Mouse (Mus musculus): ENCODE results near the gene Maml3. TPM values are rescaled to one million over a fixed set of nuclear protein-coding genes. Genes with fewer than 3 reads are reported as not detected.

Gene Maml3
- polyA plus RNA-seq, 1 experiment from 2014 or later: 5.6 TPM

GRCm38 (mm10) chr3:51702701-51703286 is 402.1 kb downstream of the Maml3 start:
- WGBS: 88% methylated on average over 8 of the region's 8 CpGs
- H3K36me3 ChIP-seq (ENCODE audit: insufficient read depth, low read length): no peaks in the 10 kb centered on the region
- ATAC-seq (no peak), DNase-seq (ENCODE audit: low spot score) (no peak)
- TF ChIP-seq EP300 (IDR thresholded peaks at IDR 0.05): no peak
- no peak for TF ChIP-seq CTCF (IDR thresholded peaks at IDR 0.05)
- no peak overlapping the region for H3K4me3 ChIP-seq (ENCODE audit: low read depth, low read length)
- H3K9ac ChIP-seq (replicated peaks; ENCODE audit: low read depth): no peak overlapping the region
- H3K27me3 ChIP-seq (replicated peaks; ENCODE audit: insufficient read depth, low read length): no peaks in the 10 kb centered on the region
- H3K27ac ChIP-seq (ENCODE audit: low read length): no peak overlapping the region
- peaks cover 11% of the 10 kb centered on the region; the same call in 1 of the 2 replicates for H3K4me1 ChIP-seq (ENCODE audit: insufficient read depth, low read depth, low read length)
- H3K9me3 ChIP-seq (ENCODE audit: low read length): no peaks in the 10 kb centered on the region
- H3K4me2 ChIP-seq (replicated peaks; ENCODE audit: low read depth, low read length): no peak overlapping the region

GRCm38 (mm10) chr3:51701950-51702349 is 402.9 kb downstream of the Maml3 start:
- ATAC-seq (peak; percentile 23), DNase-seq (ENCODE audit: low spot score) (no peak)
- H3K27ac ChIP-seq (ENCODE audit: low read length): peak overlapping the region; percentile 51
- H3K4me1 ChIP-seq (ENCODE audit: insufficient read depth, low read depth, low read length): peaks cover 11% of the 10 kb centered on the region; the same call in 1 of the 2 replicates
- H3K27me3 ChIP-seq (replicated peaks; ENCODE audit: insufficient read depth, low read length): no peaks in the 10 kb centered on the region
- H3K4me2 ChIP-seq (replicated peaks; ENCODE audit: low read depth, low read length): peak overlapping the region; percentile 70
- H3K4me3 ChIP-seq (ENCODE audit: low read depth, low read length): peak overlapping the region; percentile 31; the same call in 1 of the 2 replicates
- H3K9me3 ChIP-seq (ENCODE audit: low read length): no peaks in the 10 kb centered on the region
- 26% methylated on average over 13 of the region's 13 CpGs for WGBS
- no peaks in the 10 kb centered on the region for H3K36me3 ChIP-seq (ENCODE audit: insufficient read depth, low read length)
- 0 out of 2 replicates have a peak overlapping the region, but pooled peaks have one; percentile 19 for H3K9ac ChIP-seq (replicated peaks; ENCODE audit: low read depth)
- TF ChIP-seq EP300 (IDR thresholded peaks at IDR 0.05): no peak

- WGBS: 2% methylated on average over 27 of the region's 27 CpGs
- peak; percentile 93 for ATAC-seq
Measured at GRCm38 (mm10) chr3:51701281-51701751, 403.6 kb downstream of the Maml3 start.

GRCm38 (mm10) chr3:51700731-51701280 is 404.1 kb downstream of the Maml3 start:
- H3K4me2 ChIP-seq (replicated peaks; ENCODE audit: low read depth, low read length): peak overlapping the region; percentile 70
- 9% methylated on average over 15 of the region's 15 CpGs for WGBS
- H3K27ac ChIP-seq (ENCODE audit: low read length): peak overlapping the region; percentile 51
- peaks cover 11% of the 10 kb centered on the region; the same call in 1 of the 2 replicates for H3K4me1 ChIP-seq (ENCODE audit: insufficient read depth, low read depth, low read length)
- no peaks in the 10 kb centered on the region for H3K9me3 ChIP-seq (ENCODE audit: low read length)
- no peaks in the 10 kb centered on the region for H3K36me3 ChIP-seq (ENCODE audit: insufficient read depth, low read length)
- 0 out of 2 replicates have a peak overlapping the region, but pooled peaks have one; percentile 16 for H3K9ac ChIP-seq (replicated peaks; ENCODE audit: low read depth)
- ATAC-seq: peak; percentile 42
- peak overlapping the region; percentile 31 for H3K4me3 ChIP-seq (ENCODE audit: low read depth, low read length)
- peak; percentile 89 for DNase-seq (ENCODE audit: low spot score)
- no peaks in the 10 kb centered on the region for H3K27me3 ChIP-seq (replicated peaks; ENCODE audit: insufficient read depth, low read length)
- TF ChIP-seq EP300 (IDR thresholded peaks at IDR 0.05): no peak
- no peak for TF ChIP-seq CTCF (IDR thresholded peaks at IDR 0.05)

More at GRCm38 (mm10) chr3:51701281-51701751, 403.6 kb downstream of the Maml3 start:
- peaks cover 11% of the 10 kb centered on the region; the same call in 1 of the 2 replicates for H3K4me1 ChIP-seq (ENCODE audit: insufficient read depth, low read depth, low read length)
- TF ChIP-seq CTCF (IDR thresholded peaks at IDR 0.05) (peak; percentile 83), EP300 (IDR thresholded peaks at IDR 0.05) (no peak)
- peak overlapping the region; percentile 70 for H3K4me2 ChIP-seq (replicated peaks; ENCODE audit: low read depth, low read length)
- H3K36me3 ChIP-seq (ENCODE audit: insufficient read depth, low read length): no peaks in the 10 kb centered on the region
- H3K9me3 ChIP-seq (ENCODE audit: low read length): no peaks in the 10 kb centered on the region
- H3K4me3 ChIP-seq (ENCODE audit: low read depth, low read length): peak overlapping the region; percentile 31
- 0 out of 2 replicates have a peak overlapping the region, but pooled peaks have one; percentile 19 for H3K9ac ChIP-seq (replicated peaks; ENCODE audit: low read depth)
- H3K27me3 ChIP-seq (replicated peaks; ENCODE audit: insufficient read depth, low read length): no peaks in the 10 kb centered on the region
- DNase-seq (ENCODE audit: low spot score): peak; percentile 88
- peak overlapping the region; percentile 51 for H3K27ac ChIP-seq (ENCODE audit: low read length)

GRCm38 (mm10) chr3:51700123-51700522 is 404.8 kb downstream of the Maml3 start:
- H3K4me1 ChIP-seq (ENCODE audit: insufficient read depth, low read depth, low read length): peaks cover 11% of the 10 kb centered on the region; the same call in 1 of the 2 replicates

GRCm38 (mm10) chr3:51697931-51698330 is 406.9 kb downstream of the Maml3 start:
- H3K4me3 ChIP-seq (ENCODE audit: low read depth, low read length): no peak overlapping the region
- DNase-seq (ENCODE audit: low spot score): no peak

More at GRCm38 (mm10) chr3:51700123-51700522, 404.8 kb downstream of the Maml3 start:
- Histone ChIP-seq H3K27ac (ENCODE audit: low read length) (no peak overlapping the region), H3K4me2 (replicated peaks; ENCODE audit: low read depth, low read length) (no peak overlapping the region), H3K9me3 (ENCODE audit: low read length) (no peaks in the 10 kb centered on the region), H3K36me3 (ENCODE audit: insufficient read depth, low read length) (no peaks in the 10 kb centered on the region), H3K4me3 (ENCODE audit: low read depth, low read length) (no peak overlapping the region), H3K9ac (replicated peaks; ENCODE audit: low read depth) (no peak overlapping the region), H3K27me3 (replicated peaks; ENCODE audit: insufficient read depth, low read length) (no peaks in the 10 kb centered on the region)
- ATAC-seq: no peak
- no peak for TF ChIP-seq CTCF (IDR thresholded peaks at IDR 0.05)
- no peak for TF ChIP-seq EP300 (IDR thresholded peaks at IDR 0.05)
- WGBS: 67% methylated on average over 4 of the region's 4 CpGs
- DNase-seq (ENCODE audit: low spot score): no peak

More at GRCm38 (mm10) chr3:51697931-51698330, 406.9 kb downstream of the Maml3 start:
- no peak overlapping the region for H3K27ac ChIP-seq (ENCODE audit: low read length)
- no peak for ATAC-seq
- TF ChIP-seq CTCF (IDR thresholded peaks at IDR 0.05) (no peak), EP300 (IDR thresholded peaks at IDR 0.05) (no peak)
- no peaks in the 10 kb centered on the region for H3K9me3 ChIP-seq (ENCODE audit: low read length)
- WGBS: 91% methylated on average over 3 of the region's 3 CpGs
- H3K4me1 ChIP-seq (ENCODE audit: insufficient read depth, low read depth, low read length): peaks cover 11% of the 10 kb centered on the region; the same call in 1 of the 2 replicates
- no peaks in the 10 kb centered on the region for H3K27me3 ChIP-seq (replicated peaks; ENCODE audit: insufficient read depth, low read length)
- no peak overlapping the region for H3K9ac ChIP-seq (replicated peaks; ENCODE audit: low read depth)
- no peak overlapping the region for H3K4me2 ChIP-seq (replicated peaks; ENCODE audit: low read depth, low read length)
- no peaks in the 10 kb centered on the region for H3K36me3 ChIP-seq (ENCODE audit: insufficient read depth, low read length)

All from lung, postnatal 0 days (tissue).